Mouse (Mus musculus): ENCODE data around the gene Csf2rb.

GRCm38 (mm10) chr15:78390855-78391254 lies 65.3 kb downstream of the Csf2rb start:
- TF ChIP-seq CTCF (IDR thresholded peaks at IDR 0.05) (no peak), EP300 (IDR thresholded peaks at IDR 0.05; ENCODE audit: insufficient read depth, low read depth, low read length) (no peak), POLR2A (IDR thresholded peaks at IDR 0.05; ENCODE audit: insufficient read depth, low read depth, low read length) (no peak)
